In the genomic region with DNA sequence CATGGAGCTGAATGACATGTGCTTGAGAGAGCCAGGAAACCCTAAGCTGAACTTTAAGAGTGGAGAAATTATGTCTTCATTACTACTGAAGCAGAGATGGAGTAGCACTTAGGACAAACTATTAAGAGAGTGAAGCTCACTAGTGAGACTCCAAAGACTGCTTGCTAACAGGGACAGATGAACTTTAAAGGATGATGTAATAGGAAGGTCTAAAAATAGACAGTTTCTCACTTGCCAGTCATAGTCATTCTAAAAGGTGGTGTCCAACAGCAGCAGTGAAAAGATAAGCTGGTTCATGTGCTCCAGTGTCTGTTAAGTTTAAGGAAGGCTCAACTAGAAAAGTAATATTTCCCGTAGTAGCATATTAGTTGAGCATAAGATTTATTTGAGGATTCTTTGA, we compare ENCODE assay signal across 8 mouse cellular contexts. TPM values are rescaled to one million over a fixed set of nuclear protein-coding genes. Genes with fewer than 3 reads are reported as not detected.
DNase-seq lines count a peak whose midpoint lies in the region; ATAC-seq and TF ChIP-seq lines count a peak whose summit lies in the region.

No protein-coding gene starts in this region.

- intact Hi-C loops in heart, postnatal 36 days (cut with DNase I) = loop anchor here (1.0 kb wide), 1 partner anchor 15 kb away; no protein-coding TSS in a partner anchor

- 14% methylated on average over 1 of the region's 1 CpGs for WGBS in heart, embryonic 12.5 days
- 85% methylated on average over 1 of the region's 1 CpGs for WGBS in hindbrain, embryonic 14.5 days

- peaks cover 14 to 44% of the 10 kb centered on the region in 2 experiments for H3K4me1 ChIP-seq in MEL (ENCODE audit: control insufficient read depth in 1 of 2, insufficient read depth in 2 of 2, low read length in 2 of 2)
- H3K4me1 ChIP-seq in heart, embryonic 12.5 days (replicated peaks) = peaks cover 36% of the 10 kb centered on the region
- peaks cover 11% of the 10 kb centered on the region; the same call in 1 of the 2 replicates for H3K4me1 ChIP-seq in hindbrain, embryonic 14.5 days (replicated peaks; ENCODE audit: control insufficient read depth, insufficient read depth, low read length)

- no peaks in the 10 kb centered on the region for H3K27me3 ChIP-seq in MEL (ENCODE audit: control insufficient read depth in 1 of 2, insufficient read depth in 2 of 2, low read length in 2 of 2)
- no peaks in the 10 kb centered on the region for H3K27me3 ChIP-seq in heart, embryonic 12.5 days (replicated peaks)
- no peaks in the 10 kb centered on the region for H3K27me3 ChIP-seq in hindbrain, embryonic 14.5 days (ENCODE audit: control insufficient read depth, insufficient read depth, low read length)

- TF ChIP-seq EP300 in MEL (IDR thresholded peaks at IDR 0.05; ENCODE audit: low read depth in 1 of 2, low read length in 2 of 2) = peak; percentile 77 to 88

- H3K36me3 ChIP-seq in MEL (ENCODE audit: control insufficient read depth in 1 of 2, insufficient read depth in 2 of 2, low read length in 2 of 2) = peaks cover 0 to 49% of the 10 kb centered on the region in 2 experiments; a peak in 3 of 4 replicates
- no peaks in the 10 kb centered on the region for H3K36me3 ChIP-seq in heart, embryonic 12.5 days
- H3K36me3 ChIP-seq in hindbrain, embryonic 14.5 days (replicated peaks; ENCODE audit: control insufficient read depth, insufficient read depth) = no peaks in the 10 kb centered on the region

- peak overlapping the region; percentile 43 for H3K9ac ChIP-seq in MEL (ENCODE audit: control insufficient read depth, low read depth, low read length, poor library complexity, severe bottlenecking)
- peak overlapping the region; percentile 58 for H3K9ac ChIP-seq in heart, embryonic 12.5 days
- no peak overlapping the region for H3K9ac ChIP-seq in hindbrain, embryonic 14.5 days

- DNase-seq in heart, adult 8-10 months (ENCODE audit: low spot score) = peak; percentile 65
- DNase-seq in heart, postnatal 36 days = no peak
- DNase-seq in MEL (ENCODE audit: low read depth, low spot score) = peak; percentile 86
- DNase-seq in frontal cortex, postnatal 14 days (ENCODE audit: low spot score in 2 of 2) = no peak
- no peak for DNase-seq in cerebellum, adult 11-12 months
- DNase-seq in hindbrain, embryonic 14.5 days (ENCODE audit: low spot score) = no peak

- peak; percentile 92 for ATAC-seq in heart, embryonic 12.5 days (ENCODE audit: insufficient number of reproducible peaks, low FRiP score)
- peak; percentile 92 for ATAC-seq in megakaryocyte-erythroid progenitor cell, adult 5-6 weeks (replicated peaks; ENCODE audit: low FRiP score, low TSS enrichment, poor library complexity, severe bottlenecking)
- ATAC-seq in hindbrain, embryonic 14.5 days (ENCODE audit: low FRiP score) = no peak

- peak overlapping the region in 1 of 2 experiments; percentile 34; a peak in 2 of 4 replicates for H3K4me3 ChIP-seq in MEL (ENCODE audit: control insufficient read depth in 1 of 2, insufficient read depth in 1 of 2, low read depth in 2 of 2, low read length in 2 of 2)
- H3K4me3 ChIP-seq in heart, embryonic 12.5 days = peak overlapping the region; percentile 22
- H3K4me3 ChIP-seq in hindbrain, embryonic 14.5 days (replicated peaks; ENCODE audit: low read length) = no peak overlapping the region

- peak overlapping the region; percentile 77 for H3K27ac ChIP-seq in MEL (ENCODE audit: control insufficient read depth, low read depth, low read length)
- peak overlapping the region; percentile 96 for H3K27ac ChIP-seq in heart, embryonic 12.5 days (ENCODE audit: poor library complexity, severe bottlenecking)
- no peak overlapping the region for H3K27ac ChIP-seq in hindbrain, embryonic 14.5 days

- no peaks in the 10 kb centered on the region for H3K9me3 ChIP-seq in MEL (replicated peaks; ENCODE audit: insufficient read depth, low read length)
- H3K9me3 ChIP-seq in heart, embryonic 12.5 days (replicated peaks) = no peaks in the 10 kb centered on the region
- H3K9me3 ChIP-seq in hindbrain, embryonic 14.5 days (ENCODE audit: control insufficient read depth, low read length) = no peaks in the 10 kb centered on the region

- TF ChIP-seq CTCF in MEL (IDR thresholded peaks at IDR 0.05 in 2 of 3, conservative IDR thresholded peaks at IDR 0.05 in 1 of 3; ENCODE audit: control insufficient read depth in 1 of 3, insufficient read depth in 1 of 3, low read depth in 2 of 3, low read length in 3 of 3, poor library complexity in 1 of 3, severe bottlenecking in 1 of 3) = no peak

- no peak for TF ChIP-seq POLR2A in MEL (IDR thresholded peaks at IDR 0.05; ENCODE audit: control insufficient read depth in 1 of 2, insufficient read depth in 1 of 2, low read depth in 1 of 2, low read length in 2 of 2, poor library complexity in 1 of 2)

- H3K79me2 ChIP-seq in MEL (ENCODE audit: control insufficient read depth, insufficient read depth, low read length, poor library complexity) = peaks cover 44% of the 10 kb centered on the region

- peak overlapping the region; percentile 59 for H3K4me2 ChIP-seq in heart, embryonic 12.5 days
- H3K4me2 ChIP-seq in hindbrain, embryonic 14.5 days (replicated peaks) = no peak overlapping the region

- TF ChIP-seq RAD21 in MEL (IDR thresholded peaks at IDR 0.05; ENCODE audit: low read depth, low read length) = no peak

TF ChIP-seq in MEL, 35 proteins besides CTCF, POLR2A, EP300 and RAD21 (continues in another document):
- no peak for TF ChIP-seq KAT2A (conservative IDR thresholded peaks at IDR 0.05; ENCODE audit: low read depth, low read length)
- no peak for TF ChIP-seq POLR2AphosphoS5 (IDR thresholded peaks at IDR 0.05; ENCODE audit: borderline replicate concordance, low read depth, low read length)
- TF ChIP-seq MYB (IDR thresholded peaks at IDR 0.05; ENCODE audit: low read depth, low read length) = no peak; the same call in 1 of the 2 replicates
- peak; percentile 87 for TF ChIP-seq MYC (IDR thresholded peaks at IDR 0.05; ENCODE audit: low read depth, low read length)
- TF ChIP-seq TCF12 (IDR thresholded peaks at IDR 0.05; ENCODE audit: low read depth, low read length) = peak; percentile 69
- TF ChIP-seq GATA1 (IDR thresholded peaks at IDR 0.05; ENCODE audit: low read depth, low read length) = peak; percentile 83
- TF ChIP-seq MAX (IDR thresholded peaks at IDR 0.05; ENCODE audit: low read length) = peak; percentile 75
- TF ChIP-seq POLR2AphosphoS2 (IDR thresholded peaks at IDR 0.05; ENCODE audit: low read length) = no peak; the same call in 1 of the 2 replicates
- no peak for TF ChIP-seq NELFE (IDR thresholded peaks at IDR 0.05; ENCODE audit: low read depth, low read length)
- no peak for TF ChIP-seq ZKSCAN1 (IDR thresholded peaks at IDR 0.05; ENCODE audit: low read depth, low read length)
- no peak for TF ChIP-seq E2F4 (IDR thresholded peaks at IDR 0.05; ENCODE audit: borderline replicate concordance, low read depth, low read length)
- peak; percentile 73 for TF ChIP-seq RCOR1 (IDR thresholded peaks at IDR 0.05; ENCODE audit: low read depth, low read length)
- no peak for TF ChIP-seq CHD2 (IDR thresholded peaks at IDR 0.05; ENCODE audit: low read length)
- TF ChIP-seq ZMIZ1 (IDR thresholded peaks at IDR 0.05; ENCODE audit: low read depth, low read length) = no peak
- no peak for TF ChIP-seq CHD1 (IDR thresholded peaks at IDR 0.05; ENCODE audit: low read depth, low read length)
- TF ChIP-seq MXI1 (IDR thresholded peaks at IDR 0.05; ENCODE audit: low read depth, low read length) = peak; percentile 83
- peak; percentile 100 for TF ChIP-seq ETS1 (IDR thresholded peaks at IDR 0.05; ENCODE audit: low read depth, low read length)
- TF ChIP-seq TAL1 (IDR thresholded peaks at IDR 0.05; ENCODE audit: low read length) = peak; percentile 73
- TF ChIP-seq ZNF384 (IDR thresholded peaks at IDR 0.05; ENCODE audit: low read depth, low read length) = no peak
- no peak for TF ChIP-seq NRF1 (IDR thresholded peaks at IDR 0.05; ENCODE audit: insufficient read depth, low read depth, low read length, poor library complexity, severe bottlenecking)
- TF ChIP-seq HCFC1 (IDR thresholded peaks at IDR 0.05; ENCODE audit: low read depth, low read length) = no peak; the same call in 1 of the 2 replicates
- TF ChIP-seq BHLHE40 (IDR thresholded peaks at IDR 0.05; ENCODE audit: borderline replicate concordance, low read depth, low read length) = peak; percentile 82; the same call in 1 of the 2 replicates
- TF ChIP-seq ZC3H11A (IDR thresholded peaks at IDR 0.05; ENCODE audit: low read depth, low read length) = no peak
- no peak for TF ChIP-seq UBTF (IDR thresholded peaks at IDR 0.05; ENCODE audit: borderline replicate concordance, insufficient read depth, low read depth, low read length)
- TF ChIP-seq JUND (IDR thresholded peaks at IDR 0.05; ENCODE audit: low read depth, low read length) = 0 out of 2 replicates have a peak, but pooled peaks have one; percentile 45
- TF ChIP-seq ELF1 (IDR thresholded peaks at IDR 0.05; ENCODE audit: low read depth, low read length) = no peak
- TF ChIP-seq MAFK (IDR thresholded peaks at IDR 0.05; ENCODE audit: borderline replicate concordance, low read depth, low read length) = no peak
- no peak for TF ChIP-seq TBP (IDR thresholded peaks at IDR 0.05; ENCODE audit: low read depth, low read length)
- TF ChIP-seq MEF2A (IDR thresholded peaks at IDR 0.05; ENCODE audit: extremely low read depth, insufficient replicate concordance, low read depth, low read length, poor library complexity, severe bottlenecking) = peak; percentile 97
- TF ChIP-seq SMC3 (IDR thresholded peaks at IDR 0.05; ENCODE audit: low read depth, low read length) = no peak
- TF ChIP-seq USF1 (IDR thresholded peaks at IDR 0.05; ENCODE audit: low read depth, low read length) = peak; percentile 56; the same call in 1 of the 2 replicates
- peak; percentile 92 for TF ChIP-seq SIN3A (IDR thresholded peaks at IDR 0.05; ENCODE audit: low read length)
- TF ChIP-seq GABPA (IDR thresholded peaks at IDR 0.05; ENCODE audit: low read depth, low read length) = no peak
- no peak for TF ChIP-seq MAZ (IDR thresholded peaks at IDR 0.05; ENCODE audit: low read depth, low read length)

RNA-seq across cellular contexts. Expression of gene Picalm, which starts 16.3 kb away (rescaled TPM):
- total RNA-seq in heart, adult 8-10 months (2022) = 100 to 1,000 TPM in 2 of 4 experiments, 10 to 100 TPM in 2; 88.7 to 106 (median 101) TPM
- total RNA-seq in heart, postnatal 36 days (2021) = 100 to 1,000 TPM; 113 to 122 TPM
- 53.4 and 57.6 TPM in 2 replicates for total RNA-seq in MEL (2012; rRNA removed)
- 10 to 100 TPM; 74.9 to 78.9 TPM for polyA plus RNA-seq in MEL (2012; ENCODE audit: insufficient read depth in 1 of 2, insufficient read length in 2 of 2, low read depth in 1 of 2, low replicate concordance in 2 of 2, missing spikeins in 1 of 2)
- 38.8 and 40.7 TPM in 2 replicates for polyA plus RNA-seq in heart, embryonic 12.5 days (2016; fragmentation: Nextera tagmentation; extraction: Ambion mirVana)
- 282 and 330 TPM in 2 replicates for total RNA-seq in megakaryocyte-erythroid progenitor cell, adult 5-6 weeks (2014; fragmentation: Nextera tagmentation)
- total RNA-seq in megakaryocyte-erythroid progenitor cell, adult 5-6 weeks (2017) = 338 and 342 TPM in 2 replicates
- polyA plus RNA-seq in hindbrain, embryonic 14.5 days (2014; fragmentation: Nextera tagmentation; extraction: Ambion mirVana) = 46.2 and 53.9 TPM in 2 replicates

Comparison
In these comparisons a context has a peak if more than half of its experiments do, and no peak if none do; other contexts are left out.
1. DNase-seq: peak in heart, adult 8-10 months (single experiment) and MEL (single experiment); none in heart, postnatal 36 days (0 of 2), frontal cortex, postnatal 14 days (0 of 2), cerebellum, adult 11-12 months (single experiment) and hindbrain, embryonic 14.5 days (single experiment).